Mouse (Mus musculus) inflammation-experienced regulatory T-cells, adult 6 months (primary cell): ENCODE measurements at regions not wholly inside any gene's neighbourhood (a gene's known extent, or its start where the extent isn't known, plus 50 kb on each side); places are given as distances from the start of the nearest gene placed in this dataset.

Experiments
- ATAC-seq: one replicate; pipeline ENCODE4 v1.8.0; 2017

GRCm38 (mm10) chr13:45213116-45213834, 134.8 kb downstream of the Gm9817 start:
- ATAC-seq: no peak

- ATAC-seq: no peak
Measured at GRCm38 (mm10) chr13:45218251-45218650, 139.8 kb downstream of the Gm9817 start.

- ATAC-seq: no peak
Measured at GRCm38 (mm10) chr13:45219671-45220070, 141.2 kb downstream of the Gm9817 start.

- no peak for ATAC-seq
Measured at GRCm38 (mm10) chr13:45230804-45231203, 152.3 kb downstream of the Gm9817 start.

- ATAC-seq: no peak
Measured at GRCm38 (mm10) chr13:45235236-45235635, 154.3 kb upstream of the Mylip start.

GRCm38 (mm10) chr13:45238258-45238657, 151.3 kb upstream of the Mylip start:
- ATAC-seq: no peak

- no peak for ATAC-seq
Measured at GRCm38 (mm10) chr13:45239153-45239552, 150.4 kb upstream of the Mylip start.

GRCm38 (mm10) chr13:45240009-45240653, 149.4 kb upstream of the Mylip start:
- no peak for ATAC-seq

- ATAC-seq: no peak
Measured at GRCm38 (mm10) chr13:45242261-45242660, 147.3 kb upstream of the Mylip start.

- no peak for ATAC-seq
Measured at GRCm38 (mm10) chr13:45242750-45243149, 146.8 kb upstream of the Mylip start.

- ATAC-seq: no peak
Measured at GRCm38 (mm10) chr13:45245651-45246050, 143.9 kb upstream of the Mylip start.

GRCm38 (mm10) chr13:45246341-45246740, 143.2 kb upstream of the Mylip start:
- no peak for ATAC-seq

- no peak for ATAC-seq
Measured at GRCm38 (mm10) chr13:45250028-45250427, 139.5 kb upstream of the Mylip start.

GRCm38 (mm10) chr13:45251068-45251467, 138.5 kb upstream of the Mylip start:
- no peak for ATAC-seq

- ATAC-seq: no peak
Measured at GRCm38 (mm10) chr13:45252126-45252525, 137.4 kb upstream of the Mylip start.

GRCm38 (mm10) chr13:45253221-45253620, 136.3 kb upstream of the Mylip start:
- ATAC-seq: no peak

- no peak for ATAC-seq
Measured at GRCm38 (mm10) chr13:45255277-45255676, 134.3 kb upstream of the Mylip start.

GRCm38 (mm10) chr13:45262011-45262410, 127.5 kb upstream of the Mylip start:
- ATAC-seq: no peak

- ATAC-seq: no peak
Measured at GRCm38 (mm10) chr13:45266287-45267064, 123.1 kb upstream of the Mylip start.

- ATAC-seq: no peak
Measured at GRCm38 (mm10) chr13:45267446-45267845, 122.1 kb upstream of the Mylip start.

GRCm38 (mm10) chr13:45267906-45268305, 121.6 kb upstream of the Mylip start:
- ATAC-seq: no peak

GRCm38 (mm10) chr13:45274261-45274884, 115.2 kb upstream of the Mylip start:
- no peak for ATAC-seq

GRCm38 (mm10) chr13:45275391-45275790, 114.2 kb upstream of the Mylip start:
- ATAC-seq: no peak
